Mouse (Mus musculus) heart, embryonic 13.5 days (tissue): ENCODE results near the gene Sugp2. TPM values are rescaled to one million over a fixed set of nuclear protein-coding genes. Genes with fewer than 3 reads are reported as not detected.
"Not testable (repeated sequence)": the region's sequence is repeated elsewhere in the genome, so short reads cannot be mapped to it uniquely, and the experiment has no call there.

Experiments
- ATAC-seq: fragments of 200-750 bp; cut with Nextera tagmentation; 2 replicates; pipeline ENCODE4 v1.8.0; 2017; ENCODE audit warnings: moderate TSS enrichment; ENCODE audit not compliant: insufficient number of reproducible peaks, low FRiP score, low TSS enrichment; ENCODE audit errors: extremely low read depth
- H3K27ac ChIP-seq: fragments of 300-500 bp; sonication (generic); replicated peaks from 2 replicates; pipeline ENCODE4 v1.5.1; 2015; ENCODE audit warnings: moderate library complexity, mild to moderate bottlenecking, inconsistent platforms
- H3K27me3 ChIP-seq: fragments of 300-500 bp; sonication (generic); replicated peaks from 2 replicates; pipeline ENCODE4 v1.6.1; 2015; ENCODE audit warnings: mild to moderate bottlenecking, inconsistent platforms
- H3K36me3 ChIP-seq: fragments of 300-500 bp; sonication (generic); 2 replicates; pipeline ENCODE4 v1.6.1; 2015; ENCODE audit warnings: mild to moderate bottlenecking, inconsistent platforms
- H3K4me1 ChIP-seq: fragments of 300-500 bp; sonication (generic); 2 replicates; pipeline ENCODE4 v1.6.1; 2015; ENCODE audit warnings: inconsistent platforms
- H3K4me2 ChIP-seq: fragments of 300-500 bp; sonication (generic); 2 replicates; pipeline ENCODE4 v1.6.1; 2015; ENCODE audit warnings: inconsistent platforms, mild to moderate bottlenecking, moderate library complexity
- H3K4me3 ChIP-seq: fragments of 300-500 bp; sonication (generic); 2 replicates; pipeline ENCODE4 v1.5.1; 2015; ENCODE audit warnings: moderate library complexity, mild to moderate bottlenecking, inconsistent platforms
- H3K9ac ChIP-seq: fragments of 300-500 bp; sonication (generic); 2 replicates; pipeline ENCODE4 v1.6.1; 2015; ENCODE audit warnings: inconsistent platforms, mild to moderate bottlenecking, moderate library complexity
- H3K9me3 ChIP-seq: fragments of 300-500 bp; sonication (generic); 2 replicates; pipeline ENCODE4 v1.6.1; 2016; ENCODE audit warnings: inconsistent platforms
- WGBS: fragments of 180-500 bp; shearing (Covaris S2); methylation state at CpG from one replicate; pipeline ENCODE4 v1.1.7; 2015; ENCODE audit warnings: mixed read lengths; 5-methylcytosine and 5-hydroxymethylcytosine counted together
- polyA plus RNA-seq: library from polyadenylated mRNA; unstranded; fragments of >200 nt; fragmentation: Nextera tagmentation; extraction: Ambion mirVana; gene quantifications from 2 replicates; pipeline ENCODE4 v1.2.1, GENCODE M21; 2015

Gene Sugp2
- polyA plus RNA-seq, 1 experiment from 2014 or later = 23.2 TPM

DNA sequence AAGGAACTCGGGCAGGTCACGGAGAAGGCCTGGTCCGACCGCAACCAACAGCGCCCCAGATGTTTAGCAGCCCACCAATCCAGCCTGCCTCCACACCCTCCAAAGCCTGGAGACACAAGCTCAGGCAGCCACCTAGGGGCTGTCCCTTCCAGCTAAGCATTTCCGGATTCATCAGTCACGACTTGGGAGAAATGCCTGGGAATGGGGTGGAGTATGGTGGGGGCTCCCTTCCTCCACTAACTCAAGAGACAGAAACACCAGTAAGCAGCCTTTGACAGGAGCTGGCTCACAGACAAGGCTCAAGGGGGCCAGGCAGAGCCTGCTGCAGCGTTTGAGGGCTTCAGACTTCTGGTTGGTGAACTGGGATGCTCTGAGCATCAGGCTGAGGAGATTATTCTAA lies 23.5 kb upstream of the Sugp2 start:
- peak overlapping the region; percentile 24; the same call in 1 of the 2 replicates for H3K27ac ChIP-seq
- ATAC-seq = no peak
- H3K27me3 ChIP-seq = no peaks in the 10 kb centered on the region
- peak overlapping the region; percentile 16 for H3K4me3 ChIP-seq
- peaks cover 32% of the 10 kb centered on the region for H3K4me1 ChIP-seq
- peak overlapping the region; percentile 66 for H3K9ac ChIP-seq
- H3K36me3 ChIP-seq = no peaks in the 10 kb centered on the region
- WGBS = 33% methylated on average over 8 of the region's 8 CpGs
- no peaks in the 10 kb centered on the region for H3K9me3 ChIP-seq
- peak overlapping the region; percentile 96 for H3K4me2 ChIP-seq

DNA sequence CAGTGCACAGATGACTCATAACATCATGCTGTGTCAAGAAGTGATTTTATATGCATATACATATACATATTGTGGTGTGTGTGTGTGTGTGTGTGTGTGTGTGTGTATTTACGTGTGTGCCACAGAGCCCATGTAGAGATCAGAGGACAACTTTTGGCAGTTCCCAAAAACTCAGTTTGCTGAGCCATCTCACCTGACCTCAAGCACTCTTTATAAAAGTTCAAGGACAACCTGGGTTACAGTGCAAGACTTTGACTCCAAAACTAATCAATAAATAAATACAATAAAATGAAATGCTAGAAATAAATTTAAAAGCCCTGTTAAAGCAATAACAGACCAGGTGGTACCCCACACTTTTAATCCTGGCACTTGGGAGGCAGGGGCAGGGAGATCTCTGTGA lies 22.8 kb upstream of the Sugp2 start:
- no peaks in the 10 kb centered on the region for H3K9me3 ChIP-seq
- H3K36me3 ChIP-seq = no peaks in the 10 kb centered on the region
- peaks cover 32% of the 10 kb centered on the region for H3K4me1 ChIP-seq
- 69% methylated on average over 1 of the region's 1 CpGs for WGBS
- H3K27me3 ChIP-seq = no peaks in the 10 kb centered on the region
- H3K4me3 ChIP-seq = peak overlapping the region; percentile 76
- peak overlapping the region; percentile 86 for H3K9ac ChIP-seq
- no peak for ATAC-seq
- H3K27ac ChIP-seq = no peak overlapping the region
- H3K4me2 ChIP-seq = peak overlapping the region; percentile 96

GRCm38 (mm10) chr8:70211726-70212111 lies 22.3 kb upstream of the Sugp2 start:
- 3% methylated on average over 31 of the region's 31 CpGs for WGBS
- Histone ChIP-seq H3K27ac (peak overlapping the region; percentile 69), H3K9ac (peak overlapping the region; percentile 86), H3K9me3 (no peaks in the 10 kb centered on the region), H3K4me1 (peaks cover 32% of the 10 kb centered on the region), H3K27me3 (no peaks in the 10 kb centered on the region), H3K4me3 (peak overlapping the region; percentile 76), H3K4me2 (peak overlapping the region; percentile 96), H3K36me3 (no peaks in the 10 kb centered on the region)
- no peak for ATAC-seq

DNA sequence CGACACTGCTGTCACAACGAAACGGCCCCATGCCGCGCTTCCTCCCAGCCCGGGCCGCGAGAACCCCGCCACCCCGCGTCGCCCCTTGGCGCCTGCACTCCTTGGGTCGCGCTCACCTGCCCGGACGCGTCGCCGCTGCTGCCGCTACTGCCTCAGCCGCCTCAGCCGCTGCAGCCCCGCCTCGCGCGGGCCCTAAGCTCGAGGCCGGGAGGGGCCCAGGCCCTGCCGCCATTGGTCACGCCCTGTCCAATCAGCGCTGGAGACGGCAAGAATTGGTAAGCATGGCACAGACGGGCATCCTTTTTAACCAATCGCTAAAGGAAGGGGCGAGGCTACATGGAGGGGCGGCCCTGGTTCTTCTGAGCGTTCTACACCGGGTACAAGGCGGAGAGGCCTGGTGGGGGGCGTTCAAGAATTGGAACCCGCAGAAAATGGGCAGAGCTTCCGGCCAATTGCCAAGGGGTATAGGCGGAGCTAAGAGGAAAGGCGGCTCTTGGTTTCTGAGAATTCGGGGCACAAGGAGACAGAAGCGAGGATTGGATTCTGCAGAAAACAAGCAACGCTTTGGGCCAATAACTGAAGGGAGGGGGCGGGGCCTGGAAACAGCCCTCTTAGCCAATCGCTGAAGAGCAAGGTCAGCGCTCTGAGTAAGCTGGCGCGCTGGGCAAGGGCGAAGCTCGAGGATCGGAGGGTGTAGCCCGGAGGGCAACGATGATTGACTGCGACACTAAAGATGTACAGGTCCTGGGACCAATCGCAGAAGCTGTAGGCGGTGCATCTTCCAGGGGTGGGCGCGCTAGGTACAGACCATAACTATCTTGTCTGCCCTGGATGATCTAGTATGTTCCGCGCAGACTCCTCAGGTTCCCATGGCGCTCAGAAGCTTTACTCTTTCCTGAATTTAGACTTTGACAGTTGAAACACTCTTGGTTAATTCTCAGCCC lies 21.6 kb upstream of the Sugp2 start, which contains the start of gene Slc25a42:
Slc25a42 (minus strand) TSS at position 194 of the 944 bp plus-strand sequence.
- H3K27me3 ChIP-seq = no peaks in the 10 kb centered on the region
- peaks cover 32% of the 10 kb centered on the region for H3K4me1 ChIP-seq
- no peaks in the 10 kb centered on the region for H3K9me3 ChIP-seq
- peak within 1 kb of the TSS; percentile 76 for H3K4me3 ChIP-seq
- no peaks in the 10 kb centered on the region for H3K36me3 ChIP-seq
- peak within 1 kb of the TSS; percentile 70 for H3K27ac ChIP-seq
- peak within 1 kb of the TSS; percentile 86 for H3K9ac ChIP-seq
- ATAC-seq = peak; percentile 93
- peak within 1 kb of the TSS; percentile 96 for H3K4me2 ChIP-seq
- WGBS = under 1% methylated on average over 66 of the region's 66 CpGs

- Histone ChIP-seq H3K4me2 (no peak overlapping the region), H3K27ac (no peak overlapping the region), H3K9me3 (no peaks in the 10 kb centered on the region), H3K4me3 (no peak overlapping the region), H3K27me3 (no peaks in the 10 kb centered on the region), H3K9ac (no peak overlapping the region), H3K4me1 (peaks cover 30% of the 10 kb centered on the region), H3K36me3 (no peaks in the 10 kb centered on the region)
- no peak for ATAC-seq
- 53% methylated on average over 3 of the region's 3 CpGs for WGBS
Measured at GRCm38 (mm10) chr8:70214411-70214810, 19.6 kb upstream of the Sugp2 start.

- H3K4me2 ChIP-seq = no peak overlapping the region
- H3K36me3 ChIP-seq = no peaks in the 10 kb centered on the region
- H3K9me3 ChIP-seq = no peaks in the 10 kb centered on the region
- no peaks in the 10 kb centered on the region for H3K27me3 ChIP-seq
- no peak for ATAC-seq
- no peak overlapping the region for H3K4me3 ChIP-seq
- no peak overlapping the region for H3K9ac ChIP-seq
- 53% methylated on average over 5 of the region's 5 CpGs for WGBS
- peaks cover 31% of the 10 kb centered on the region for H3K4me1 ChIP-seq
- no peak overlapping the region for H3K27ac ChIP-seq
Measured at GRCm38 (mm10) chr8:70215092-70215491, 18.9 kb upstream of the Sugp2 start.

DNA sequence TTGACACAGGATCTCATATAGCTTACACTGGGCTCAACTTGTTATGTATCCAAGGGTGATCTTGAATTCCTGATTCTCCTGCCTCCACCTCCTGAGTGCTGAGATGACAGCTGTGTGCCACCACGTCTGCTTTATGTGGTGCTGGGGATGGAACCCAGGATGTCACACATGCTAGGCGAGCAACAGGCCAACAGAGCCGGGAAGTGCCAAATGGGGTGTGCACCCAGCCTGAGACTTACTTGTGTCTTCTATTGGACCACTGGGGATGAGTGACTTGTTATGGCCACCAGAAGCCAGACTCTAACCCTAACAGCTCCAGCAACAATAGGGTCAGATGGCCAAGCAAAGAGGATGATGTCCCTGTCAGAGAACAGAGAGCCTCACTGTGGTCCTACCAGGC lies 17.9 kb upstream of the Sugp2 start:
- not testable (repeated sequence) for H3K36me3 ChIP-seq, H3K27me3 ChIP-seq, H3K4me3 ChIP-seq, H3K27ac ChIP-seq, H3K9ac ChIP-seq, H3K4me2 ChIP-seq, ATAC-seq, H3K9me3 ChIP-seq
- 58% methylated on average over 3 of the region's 3 CpGs for WGBS
- peaks cover 25% of the 10 kb centered on the region for H3K4me1 ChIP-seq

GRCm38 (mm10) chr8:70216566-70216965 lies 17.5 kb upstream of the Sugp2 start:
- peaks cover 3% of the 10 kb centered on the region for H3K36me3 ChIP-seq
- H3K9me3 ChIP-seq = no peaks in the 10 kb centered on the region
- no peak overlapping the region for H3K4me3 ChIP-seq
- no peaks in the 10 kb centered on the region for H3K27me3 ChIP-seq
- ATAC-seq = no peak
- H3K4me2 ChIP-seq = no peak overlapping the region
- H3K27ac ChIP-seq = no peak overlapping the region
- peaks cover 21% of the 10 kb centered on the region for H3K4me1 ChIP-seq
- WGBS = 63% methylated on average over 1 of the region's 1 CpGs
- H3K9ac ChIP-seq = no peak overlapping the region

DNA sequence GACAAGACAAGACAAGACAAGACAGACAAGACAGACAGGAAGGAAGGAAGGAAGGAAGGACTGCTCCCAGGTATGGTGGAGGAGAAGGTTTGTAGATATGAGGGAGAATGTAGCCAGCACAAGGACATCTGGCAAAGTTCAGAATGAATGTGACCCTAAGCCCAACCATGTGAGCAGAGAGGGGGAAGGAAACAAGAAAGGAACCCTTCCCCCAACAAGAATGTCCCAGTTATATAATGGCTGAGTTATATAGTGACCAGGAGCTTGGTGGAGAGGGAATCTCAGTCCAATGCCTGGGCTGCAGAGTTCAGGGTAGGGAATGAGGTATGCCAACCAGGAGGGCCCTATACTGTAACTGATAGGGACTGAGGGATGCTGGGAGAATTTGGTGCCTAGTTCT lies 16.6 kb upstream of the Sugp2 start:
- H3K4me3 ChIP-seq = no peak overlapping the region
- peaks cover 20% of the 10 kb centered on the region for H3K4me1 ChIP-seq
- H3K27me3 ChIP-seq = no peaks in the 10 kb centered on the region
- H3K36me3 ChIP-seq = peaks cover 12% of the 10 kb centered on the region
- H3K4me2 ChIP-seq = no peak overlapping the region
- H3K27ac ChIP-seq = no peak overlapping the region
- no peak for ATAC-seq
- H3K9me3 ChIP-seq = no peaks in the 10 kb centered on the region
- no peak overlapping the region for H3K9ac ChIP-seq

DNA sequence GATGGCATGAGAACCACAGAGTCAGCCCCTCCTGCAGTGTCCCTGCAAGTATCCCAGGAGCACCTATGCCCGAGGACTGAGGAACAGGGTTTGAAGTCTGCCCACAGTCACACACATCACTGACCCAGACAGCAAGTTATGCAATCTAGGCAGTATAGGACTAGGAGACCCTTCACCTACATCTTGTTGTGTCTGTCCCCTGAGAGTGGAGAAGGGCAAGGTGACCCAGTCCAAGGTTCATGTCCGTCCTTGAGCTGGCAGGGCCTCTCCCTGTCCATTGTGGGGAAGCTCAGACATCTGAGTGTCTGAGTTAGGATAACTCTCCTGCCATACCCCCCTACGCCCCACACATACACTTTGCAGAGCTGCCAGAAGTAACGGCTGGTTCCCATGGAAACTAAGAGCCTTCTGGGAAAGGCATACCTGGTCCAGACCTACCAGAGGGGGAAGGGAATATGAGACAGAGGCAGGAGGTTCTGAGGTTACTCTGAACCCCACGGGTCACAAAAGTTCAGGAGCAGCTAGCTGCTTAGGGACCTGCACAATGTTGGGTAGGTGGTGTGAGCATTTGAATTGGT lies 14.8 kb upstream of the Sugp2 start:
- WGBS = 55% methylated on average over 5 of the region's 5 CpGs
- Histone ChIP-seq H3K4me1 (peaks cover 15% of the 10 kb centered on the region), H3K27ac (no peak overlapping the region), H3K36me3 (peaks cover 29% of the 10 kb centered on the region), H3K9me3 (no peaks in the 10 kb centered on the region), H3K4me3 (no peak overlapping the region), H3K27me3 (no peaks in the 10 kb centered on the region), H3K9ac (0 out of 2 replicates have a peak overlapping the region, but pooled peaks have one; percentile 1), H3K4me2 (no peak overlapping the region)
- no peak for ATAC-seq

GRCm38 (mm10) chr8:70220236-70220840 lies 13.7 kb upstream of the Sugp2 start:
- Histone ChIP-seq H3K27ac (no peak overlapping the region), H3K4me3 (no peak overlapping the region), H3K27me3 (no peaks in the 10 kb centered on the region), H3K36me3 (peaks cover 41% of the 10 kb centered on the region), H3K9ac (peak overlapping the region; percentile 28; the same call in 1 of the 2 replicates), H3K4me2 (no peak overlapping the region), H3K9me3 (no peaks in the 10 kb centered on the region), H3K4me1 (peaks cover 15% of the 10 kb centered on the region)
- no peak for ATAC-seq
- 65% methylated on average over 8 of the region's 8 CpGs for WGBS
